In genomic region chr10:84230011-84230781, GRCm38 (mm10) we compare ENCODE assay signal across 11 mouse cellular contexts.
DNase-seq lines count a peak whose midpoint lies in the region; ATAC-seq lines count a peak whose summit lies in the region.
"Had no signal": no experiment of that assay in that cellular context is flagged by ENCODE, and none has a peak within 500 bp of the region (broad histone marks: within the 10 kb centered on the region; RNA-seq: fewer than 3 reads in every experiment).

No protein-coding gene starts in this region.

- no peaks in the 10 kb centered on the region for H3K36me3 ChIP-seq in neural tube, embryonic 14.5 days (ENCODE audit: control insufficient read depth, insufficient read depth, low read length)
- H3K36me3 ChIP-seq in kidney, embryonic 15.5 days = no peaks in the 10 kb centered on the region

- no peaks in the 10 kb centered on the region for H3K27me3 ChIP-seq in neural tube, embryonic 14.5 days (ENCODE audit: control insufficient read depth, insufficient read depth, low read length)
- H3K27me3 ChIP-seq in kidney, embryonic 15.5 days = no peaks in the 10 kb centered on the region

- no peaks in the 10 kb centered on the region for H3K4me1 ChIP-seq in neural tube, embryonic 14.5 days (ENCODE audit: control insufficient read depth, insufficient read depth, low read length)
- H3K4me1 ChIP-seq in kidney, embryonic 15.5 days = no peaks in the 10 kb centered on the region

- 0 out of 2 replicates have a peak overlapping the region, but pooled peaks have one; percentile 28 for H3K27ac ChIP-seq in neural tube, embryonic 14.5 days (ENCODE audit: low read depth, low read length)
- H3K27ac ChIP-seq in kidney, embryonic 15.5 days = no peak overlapping the region

- intact Hi-C loops in heart, postnatal 10 days (cut with DNase I) = loop anchor here (5.0 kb wide), 1 partner anchor 157 kb away; no protein-coding TSS in a partner anchor

- WGBS in neural tube, embryonic 14.5 days = 85% methylated on average over 18 of the region's 18 CpGs
- 85% methylated on average over 18 of the region's 18 CpGs for WGBS in kidney, embryonic 15.5 days

- DNase-seq in neural tube, embryonic 10.5 days (ENCODE audit: extremely low spot score, low spot score) = no peak
- peak; percentile 98 for DNase-seq in heart, adult 11 months
- peak; percentile 83 to 86 for DNase-seq in heart, postnatal 10 days
- peak; percentile 17 to 45 for DNase-seq in right cerebral cortex, postnatal 36 days (ENCODE audit: low spot score in 2 of 2)
- DNase-seq in liver = no peak
- no peak for DNase-seq in kidney, postnatal 4 days
- DNase-seq: cerebellum, adult 9-11 months; kidney, adult 9 months had no signal

- H3K4me2 ChIP-seq in neural tube, embryonic 14.5 days (ENCODE audit: low read depth, low read length) = no peak overlapping the region
- no peak overlapping the region for H3K4me2 ChIP-seq in kidney, embryonic 15.5 days
- H3K4me2 ChIP-seq: liver, embryonic 11.5 days had no signal

- no peak for ATAC-seq in neural tube, embryonic 14.5 days (ENCODE audit: low read depth)
- ATAC-seq in kidney, embryonic 15.5 days (replicated peaks; ENCODE audit: low FRiP score) = no peak

- no peak overlapping the region for H3K4me3 ChIP-seq in neural tube, embryonic 14.5 days (ENCODE audit: low read depth, low read length)
- H3K4me3 ChIP-seq in kidney, embryonic 15.5 days (replicated peaks) = no peak overlapping the region

- no peak overlapping the region for H3K9ac ChIP-seq in neural tube, embryonic 14.5 days (replicated peaks; ENCODE audit: low read depth, low read length)
- no peak overlapping the region for H3K9ac ChIP-seq in kidney, embryonic 15.5 days

- no peaks in the 10 kb centered on the region for H3K9me3 ChIP-seq in neural tube, embryonic 14.5 days (ENCODE audit: control insufficient read depth, low read length)
- no peaks in the 10 kb centered on the region for H3K9me3 ChIP-seq in kidney, embryonic 15.5 days (replicated peaks)

Comparison
In these comparisons a context has a peak if more than half of its experiments do, and no peak if none do; other contexts are left out.
1. DNase-seq: peak in heart, adult 11 months (single experiment), heart, postnatal 10 days (2 of 2) and right cerebral cortex, postnatal 36 days (2 of 2); none in neural tube, embryonic 10.5 days (single experiment), liver (single experiment) and kidney, postnatal 4 days (0 of 2).